Mouse (Mus musculus) central nervous system, embryonic 11.5 days (tissue): ENCODE data around the gene Ppp1r17. TPM values are rescaled to one million over a fixed set of nuclear protein-coding genes. Genes with fewer than 3 reads are reported as not detected.

Experiments
- polyA plus RNA-seq: library from polyadenylated mRNA; depleted of rRNA; stranded (reverse); fragments of >200 nt; gene quantifications from 2 replicates; pipeline ENCODE4 v1.2.3, GENCODE M21; 2012; rRNA removed

The Ppp1r17 gene
- 13.8 and 14.3 TPM in 2 replicates for polyA plus RNA-seq

DNA sequence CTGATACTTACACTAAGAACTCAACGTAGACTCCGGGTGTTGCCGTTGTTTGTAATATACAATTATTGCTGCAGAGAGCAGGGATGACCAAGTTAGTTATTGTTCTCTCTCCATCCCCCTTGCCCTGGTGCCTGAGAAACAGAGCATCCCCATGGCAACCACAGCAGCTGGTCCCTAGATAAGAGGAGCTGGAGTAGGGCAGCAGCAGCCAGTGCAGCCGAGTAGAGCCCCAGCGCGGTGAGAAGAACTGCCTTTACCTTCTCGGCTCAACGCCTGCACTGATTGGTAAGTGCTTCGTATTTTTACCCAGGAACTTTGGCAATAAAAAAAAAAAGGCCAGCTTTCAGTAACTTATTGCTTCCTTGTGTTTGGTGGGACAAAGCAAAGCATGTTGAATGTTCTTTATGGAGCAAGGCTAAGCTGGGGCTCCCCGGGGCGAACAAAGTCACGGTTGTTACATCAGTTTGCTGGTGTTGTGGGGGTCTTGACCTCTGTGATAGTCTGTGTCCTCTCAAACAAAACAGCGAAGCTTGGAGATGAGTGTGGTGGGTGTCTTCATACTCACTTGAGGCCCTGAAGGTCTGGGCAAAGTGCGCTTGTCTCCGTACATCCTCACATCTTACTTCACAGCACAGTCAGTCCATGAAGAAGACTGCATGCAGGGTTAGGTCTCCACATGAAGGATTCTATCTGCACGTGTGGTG, at the start of gene Ppp1r17:
Gene Ppp1r17 (plus strand): TSS at position 207 of the 704 bp plus-strand sequence.

Other genes with a start within 250 kb of the Ppp1r17 start
- gene Itprid1, start 180.6 kb upstream of the Ppp1r17 start, polyA plus RNA-seq = 0.07 TPM in 1 of 2 replicates, not detected in the other